Mouse (Mus musculus): ENCODE results near the gene Pold4.
"Not testable (repeated sequence)": the region's sequence is repeated elsewhere in the genome, so short reads cannot be mapped to it uniquely, and the experiment has no call there.

The Pold4 gene

DNA sequence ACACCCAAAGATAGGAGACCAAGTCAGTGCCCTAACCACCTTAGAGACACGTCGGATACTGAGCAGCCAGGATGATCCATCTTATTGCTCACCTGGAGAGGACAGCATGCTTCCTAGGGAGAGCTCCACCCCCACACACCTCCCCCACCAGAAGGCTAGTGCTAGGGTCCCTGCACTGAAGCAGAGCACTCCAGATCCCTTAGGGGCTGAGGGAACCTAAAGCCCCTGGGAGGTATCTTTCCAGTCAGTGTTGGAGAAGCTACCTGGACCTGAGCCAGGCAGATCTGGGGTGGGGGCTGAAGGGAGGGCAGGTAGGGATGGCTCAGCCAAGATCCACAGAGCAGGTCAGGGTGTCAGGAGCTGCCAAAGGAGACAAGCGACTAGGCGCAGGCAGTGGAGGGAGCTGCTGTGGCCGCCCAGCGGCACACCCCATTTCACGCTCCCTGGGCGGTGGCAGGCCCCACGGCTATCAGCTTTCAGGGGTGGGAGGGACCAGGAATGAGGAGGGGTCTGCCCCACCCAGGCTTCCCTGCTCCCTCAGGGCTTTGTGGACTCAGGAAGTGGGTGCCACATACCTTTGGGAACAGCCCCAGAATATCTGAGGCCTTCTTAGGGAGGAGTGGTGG lies 2.1 kb upstream of the Pold4 start:
- DNase-seq = no peak

DNA sequence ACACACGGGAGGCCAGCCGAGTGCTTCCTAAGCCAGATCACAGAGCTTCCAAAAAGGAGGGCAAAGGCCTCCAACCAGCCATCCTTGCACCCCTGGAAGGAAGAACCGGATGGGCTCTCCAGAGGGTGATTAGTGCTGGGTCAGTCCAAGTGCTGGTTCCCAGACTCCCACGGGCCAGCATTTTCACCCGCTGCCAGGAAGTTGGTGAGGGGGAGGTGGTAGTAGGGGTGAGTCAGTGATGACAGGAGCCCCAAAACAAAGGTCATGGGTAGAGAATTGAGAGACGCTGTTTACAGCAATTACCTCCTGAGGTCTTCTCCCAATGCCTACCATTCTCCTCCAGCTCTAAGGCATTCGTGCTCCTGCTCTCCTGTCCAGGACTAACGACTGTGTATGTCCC lies 1.3 kb upstream of the Pold4 start:
- no peak for DNase-seq

DNA sequence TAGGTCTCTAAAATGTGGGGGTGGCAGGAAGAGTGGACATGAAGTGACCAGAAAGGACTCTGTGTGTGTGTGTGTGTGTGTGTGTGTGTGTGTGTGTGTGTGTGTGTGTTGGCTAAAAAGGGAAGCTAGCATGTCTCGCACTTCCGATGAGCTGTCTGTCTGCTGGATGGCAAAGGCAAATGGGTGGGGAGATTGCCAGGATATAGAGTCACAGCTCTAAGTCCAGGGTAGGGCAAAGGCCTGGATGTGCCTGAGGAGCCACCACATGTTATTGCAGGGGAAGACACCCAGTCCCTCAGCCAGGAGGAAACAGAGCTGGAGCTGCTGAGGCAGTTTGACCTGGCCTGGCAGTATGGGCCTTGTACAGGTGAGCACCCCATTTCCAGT lies 480 bp downstream of the Pold4 start:
- DNase-seq = no peak

DNA sequence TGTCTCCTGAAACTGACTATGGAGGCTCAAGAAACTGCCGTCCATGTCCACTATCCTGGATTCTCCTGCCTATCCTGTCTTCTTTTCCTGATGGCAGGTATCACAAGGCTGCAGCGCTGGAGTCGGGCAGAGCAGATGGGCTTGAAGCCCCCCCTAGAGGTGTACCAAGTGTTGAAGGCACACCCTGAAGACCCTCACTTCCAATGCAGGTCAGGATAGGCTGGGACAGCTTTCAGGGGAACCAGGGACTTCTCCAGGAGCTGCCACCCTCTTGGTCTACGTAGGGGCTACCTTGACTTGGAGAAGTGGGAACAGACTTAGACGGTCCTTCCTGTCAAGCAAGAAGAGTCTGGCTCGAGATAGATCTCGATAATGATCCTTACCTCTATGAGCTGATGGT lies 952 bp downstream of the Pold4 start:
- DNase-seq = no peak

DNA sequence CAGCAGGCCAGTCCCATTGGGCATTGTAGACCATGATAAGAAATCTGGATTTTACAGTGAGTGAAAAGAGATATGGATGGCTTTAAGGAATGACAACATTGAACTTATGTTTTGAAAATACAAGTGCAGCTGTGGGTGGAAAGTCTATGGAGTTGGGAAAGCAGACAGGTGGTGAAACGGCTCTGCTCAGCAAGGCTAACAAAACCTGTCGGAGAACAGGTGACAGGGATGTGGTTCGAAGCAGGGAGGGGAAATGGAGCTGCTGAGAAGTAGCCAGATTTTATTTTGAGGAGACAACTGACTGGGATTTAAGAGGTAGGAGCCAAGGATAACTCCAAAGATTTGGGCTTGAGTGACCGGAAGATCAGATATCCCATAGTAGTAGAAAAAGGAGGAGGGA lies 2.8 kb downstream of the Pold4 start:
- no peak for DNase-seq

DNA sequence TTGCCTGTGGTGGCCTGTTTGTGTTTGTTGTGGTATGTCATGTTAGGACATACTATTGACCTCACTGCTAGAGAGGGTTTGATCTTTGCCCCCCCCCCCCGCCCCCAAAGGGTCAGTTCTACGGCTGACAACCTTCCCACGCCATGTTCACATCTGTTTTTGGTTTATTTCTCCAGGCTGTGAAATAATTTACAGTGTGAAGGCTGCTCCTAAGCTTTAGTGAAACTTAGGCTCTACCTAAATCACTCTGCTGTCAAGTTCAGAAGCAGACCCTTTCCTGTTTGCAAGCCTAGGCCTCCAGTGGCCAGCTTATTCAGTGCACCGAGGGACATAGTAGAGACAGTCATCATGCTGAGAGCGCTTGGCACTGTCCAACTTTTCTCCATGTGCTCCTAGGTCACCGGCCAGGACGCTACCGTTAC lies 8.6 kb downstream of the Pold4 start:
- no peak for DNase-seq

DNA sequence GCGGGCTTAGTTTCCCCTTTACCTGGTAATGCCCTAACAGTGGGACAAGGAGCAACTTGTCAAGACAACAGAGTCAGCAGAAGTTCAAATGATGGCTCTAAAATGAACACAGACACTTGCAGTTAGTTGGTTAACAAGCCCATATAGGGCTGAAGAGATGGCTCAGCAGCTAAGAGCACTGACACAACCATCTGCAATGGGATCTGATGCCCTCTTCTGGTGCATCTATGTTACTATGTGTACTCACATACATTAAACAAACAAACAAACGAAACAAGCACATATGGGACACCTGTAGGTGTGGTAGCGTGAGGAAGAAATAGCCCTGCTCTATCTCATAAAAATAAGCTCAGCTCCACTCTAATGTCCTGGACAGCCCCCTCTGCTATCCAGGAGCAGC lies 10.7 kb downstream of the Pold4 start:
- DNase-seq = no peak

DNA sequence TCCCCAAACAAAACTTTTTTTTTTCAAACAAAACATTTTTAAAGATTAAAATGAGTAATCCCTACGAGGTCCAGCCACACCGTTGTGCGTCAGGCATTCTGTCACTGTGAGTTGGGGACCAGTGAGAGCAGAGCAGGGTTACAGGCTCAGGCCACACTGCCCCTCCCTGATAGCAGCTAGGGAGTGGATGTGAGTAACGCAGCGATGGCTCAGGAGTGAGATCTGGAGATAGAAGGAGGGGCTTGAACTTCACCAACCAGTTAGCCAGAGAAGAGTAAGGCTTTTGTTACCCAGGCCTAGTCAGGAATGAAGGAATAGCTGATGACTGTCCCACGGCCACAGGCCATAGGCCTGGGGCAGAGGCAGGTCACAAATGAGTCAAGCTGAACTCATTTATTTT lies 13.1 kb downstream of the Pold4 start:
- no peak for DNase-seq

DNA sequence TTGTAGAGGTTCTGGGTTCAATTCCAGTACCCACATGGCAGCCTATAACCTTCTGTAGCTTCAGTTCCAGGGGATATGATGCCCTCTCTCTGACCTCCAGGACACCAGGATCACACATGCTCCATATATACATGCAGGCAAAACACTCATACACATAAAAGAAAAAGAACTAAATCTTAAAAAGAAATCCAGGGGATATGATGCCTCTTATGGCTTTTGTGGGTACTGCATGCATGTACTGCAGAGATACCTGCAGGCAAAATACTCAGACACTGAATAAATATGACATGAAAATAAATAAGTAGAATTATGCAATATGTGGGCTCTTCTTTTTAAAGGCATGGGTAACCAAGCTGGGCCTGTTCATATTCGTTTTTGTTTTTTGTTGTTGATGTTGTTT lies 15.3 kb downstream of the Pold4 start:
- DNase-seq = no peak

DNA sequence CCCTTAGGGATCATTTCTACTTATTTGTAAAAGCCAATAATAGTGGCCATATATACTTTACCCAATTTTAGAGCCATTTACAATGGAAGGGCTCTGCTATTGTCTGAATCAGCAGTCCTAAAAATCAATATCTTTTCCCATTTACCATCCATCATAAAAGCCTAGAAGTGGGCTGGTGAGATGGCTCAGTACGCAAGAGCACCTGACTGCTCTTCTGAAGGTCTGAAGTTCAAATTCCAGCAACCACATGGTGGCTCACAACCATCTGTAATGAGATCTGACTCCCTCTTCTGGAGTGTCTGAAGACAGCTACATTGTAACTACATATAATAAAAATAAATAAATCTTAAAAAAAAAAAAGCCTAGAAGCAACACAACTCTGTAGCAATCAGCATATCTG lies 17.0 kb downstream of the Pold4 start:
- DNase-seq = not testable (repeated sequence)

DNA sequence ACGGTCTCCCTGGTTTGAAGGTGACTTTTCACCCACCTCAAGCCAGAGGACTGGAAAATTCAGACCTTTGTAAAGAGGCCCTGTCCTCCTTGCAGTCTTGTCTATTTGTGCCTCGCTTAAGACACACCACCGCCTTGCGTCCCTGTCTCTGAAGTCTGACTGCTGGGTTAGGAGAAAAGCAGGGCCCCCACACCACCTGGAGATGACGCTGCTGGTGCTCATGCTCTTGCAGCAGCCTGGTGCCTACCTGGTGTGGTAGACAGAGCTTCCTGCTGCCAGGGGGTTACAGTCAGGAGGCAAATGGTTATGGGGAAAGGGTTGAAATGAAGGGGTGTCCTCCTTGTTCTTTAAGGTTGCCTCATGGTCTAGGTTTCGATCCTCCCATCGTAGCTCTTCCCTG lies 22.5 kb downstream of the Pold4 start:
- DNase-seq = no peak

DNA sequence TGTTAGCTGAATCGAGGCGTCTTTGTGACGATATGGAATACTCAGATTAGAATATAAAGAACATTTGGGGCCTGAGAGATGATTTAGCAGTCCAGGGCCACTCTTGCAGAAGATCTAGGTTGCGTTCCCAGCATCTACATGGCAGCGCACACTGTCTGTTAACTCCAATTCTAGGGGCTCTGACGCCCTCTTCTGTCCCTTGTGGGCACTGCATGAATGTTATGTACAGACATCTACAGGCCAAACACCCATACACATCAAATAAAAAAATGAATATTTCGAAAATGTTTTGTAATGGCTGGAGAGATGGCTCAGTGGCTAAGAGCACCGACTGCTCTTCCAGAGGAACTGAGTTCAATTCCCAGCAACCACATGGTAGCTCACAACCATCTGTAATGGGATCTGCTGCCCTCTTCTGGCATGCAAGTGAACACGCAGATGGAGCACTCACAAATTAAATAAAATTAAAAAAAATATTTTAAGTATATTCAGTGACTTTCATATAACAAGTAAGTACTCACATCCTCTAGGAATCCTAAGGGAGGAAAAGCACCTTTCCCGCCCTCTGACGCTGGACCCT lies 24.0 kb downstream of the Pold4 start:
- no peak for DNase-seq

DNA sequence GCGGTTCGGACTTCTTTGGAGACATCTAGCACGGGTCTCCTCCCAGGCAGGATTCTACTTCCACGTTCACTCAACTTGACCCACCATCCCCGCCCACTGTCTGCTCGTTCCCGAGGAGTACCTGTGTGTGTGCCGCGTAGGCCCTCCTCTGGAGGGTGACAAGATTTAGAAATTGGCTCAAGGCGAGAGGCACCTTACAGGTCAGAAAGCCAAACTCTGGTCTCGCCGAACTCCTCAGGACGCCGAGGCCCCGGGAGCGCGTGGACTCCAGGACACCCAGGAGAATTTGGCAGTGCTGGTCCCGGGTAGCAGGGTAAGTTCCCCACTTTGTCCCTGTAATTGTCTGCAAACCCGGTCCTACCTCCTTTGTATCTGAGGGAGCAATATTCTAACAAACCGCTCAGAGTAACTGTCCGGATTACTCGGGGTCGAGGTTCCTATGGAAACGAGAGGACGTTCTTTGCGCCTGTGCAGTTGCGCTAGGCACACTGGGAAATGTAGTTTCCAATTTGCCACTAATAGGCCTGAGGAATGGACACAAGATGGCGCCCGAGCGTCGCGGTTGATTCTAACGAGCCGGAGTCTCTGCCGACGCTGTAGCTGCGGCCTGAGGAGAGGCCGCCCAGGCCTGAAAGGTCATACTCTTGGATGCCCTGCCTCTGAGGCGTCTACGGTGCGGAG lies 25.7 kb downstream of the Pold4 start:
- peak; percentile 96 for DNase-seq

DNA sequence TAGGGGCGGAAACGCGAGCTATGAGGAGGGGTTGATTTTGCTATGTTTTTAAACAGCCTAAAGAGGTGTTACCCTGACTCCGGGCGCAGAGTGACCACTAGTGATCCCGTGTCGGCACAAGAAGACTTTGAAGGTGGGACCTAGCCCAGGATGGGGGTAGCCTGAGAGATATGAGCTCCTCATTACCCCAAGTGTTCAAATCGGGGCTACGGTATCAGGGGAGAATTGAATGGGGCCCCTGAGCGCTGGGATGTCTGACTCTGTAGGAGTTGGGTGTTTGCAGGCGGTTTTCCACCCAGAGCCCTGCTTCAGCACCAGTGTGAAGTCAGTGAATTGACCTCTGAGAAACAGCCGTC lies 26.2 kb downstream of the Pold4 start:
- no peak for DNase-seq

DNA sequence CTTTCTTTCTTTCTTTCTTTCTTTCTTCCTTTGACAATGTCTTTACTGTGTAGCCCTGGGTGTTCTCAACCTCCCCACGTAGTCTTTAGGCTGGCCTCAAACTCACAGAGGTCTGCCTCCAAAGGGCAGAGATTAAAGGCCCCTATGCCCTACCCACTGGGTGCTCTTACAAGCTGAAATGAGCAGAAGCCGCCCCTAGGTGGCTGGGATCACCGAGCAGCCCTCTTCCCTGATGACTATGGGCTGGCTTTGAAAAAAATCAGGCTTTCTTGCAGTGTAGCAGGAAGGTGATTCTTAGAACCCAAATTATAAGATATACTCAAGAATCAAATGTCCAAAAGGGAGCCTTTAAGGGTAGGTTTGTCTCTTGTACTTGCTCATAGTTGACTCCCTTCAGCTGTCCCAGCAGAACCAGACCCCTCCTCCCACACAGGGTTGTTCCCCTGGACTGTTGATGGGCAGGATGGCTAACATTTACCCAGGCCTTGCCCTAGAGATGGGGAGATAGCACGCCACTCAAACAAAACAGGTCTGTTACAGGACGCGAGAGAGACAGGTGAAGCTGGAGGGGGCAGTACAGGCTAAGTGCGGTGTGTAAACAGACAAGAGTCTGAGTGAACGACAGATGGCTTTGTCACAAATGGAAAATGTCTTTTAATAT lies 29.5 kb downstream of the Pold4 start:
- no peak for DNase-seq

DNA sequence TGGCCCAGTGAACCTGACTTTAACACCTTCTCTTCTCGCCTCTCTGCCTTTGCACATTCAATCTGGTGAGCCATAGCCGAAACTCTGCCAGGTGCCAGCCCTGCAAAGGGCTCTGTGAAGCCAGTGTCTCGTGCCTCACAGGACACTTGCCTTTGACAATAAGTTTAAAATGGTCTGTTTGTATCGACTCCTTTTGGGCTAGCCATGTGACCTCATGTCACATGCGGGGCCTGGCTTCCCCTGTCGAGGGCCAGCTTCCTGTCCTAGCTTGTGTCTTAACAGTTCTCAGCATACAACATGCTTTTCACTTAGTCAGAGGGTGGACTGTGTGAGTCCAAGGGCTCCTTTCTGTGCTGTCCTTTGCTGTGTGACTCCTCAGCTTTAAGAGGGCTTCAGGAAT lies 31.1 kb downstream of the Pold4 start:
- DNase-seq = no peak

DNA sequence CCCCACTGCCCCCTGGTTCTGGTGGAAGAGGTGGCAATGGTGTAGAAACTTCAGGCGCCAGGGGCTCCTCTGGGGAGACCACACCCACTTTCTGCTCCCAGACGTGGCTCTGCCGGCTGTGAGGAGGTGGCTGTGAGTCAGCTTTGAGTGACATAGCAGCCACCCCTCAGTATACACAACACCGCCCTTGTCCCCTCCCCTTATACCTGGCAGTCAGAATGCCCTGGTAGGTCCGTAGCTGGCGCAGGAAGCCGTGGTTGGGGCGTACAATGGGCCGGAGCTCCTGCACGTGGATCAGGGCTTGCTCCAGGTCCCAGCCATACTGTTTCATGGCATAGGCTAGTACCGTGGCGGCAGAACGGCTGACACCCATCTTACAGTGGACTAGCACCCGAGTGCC lies 32.0 kb downstream of the Pold4 start:
- no peak for DNase-seq

DNA sequence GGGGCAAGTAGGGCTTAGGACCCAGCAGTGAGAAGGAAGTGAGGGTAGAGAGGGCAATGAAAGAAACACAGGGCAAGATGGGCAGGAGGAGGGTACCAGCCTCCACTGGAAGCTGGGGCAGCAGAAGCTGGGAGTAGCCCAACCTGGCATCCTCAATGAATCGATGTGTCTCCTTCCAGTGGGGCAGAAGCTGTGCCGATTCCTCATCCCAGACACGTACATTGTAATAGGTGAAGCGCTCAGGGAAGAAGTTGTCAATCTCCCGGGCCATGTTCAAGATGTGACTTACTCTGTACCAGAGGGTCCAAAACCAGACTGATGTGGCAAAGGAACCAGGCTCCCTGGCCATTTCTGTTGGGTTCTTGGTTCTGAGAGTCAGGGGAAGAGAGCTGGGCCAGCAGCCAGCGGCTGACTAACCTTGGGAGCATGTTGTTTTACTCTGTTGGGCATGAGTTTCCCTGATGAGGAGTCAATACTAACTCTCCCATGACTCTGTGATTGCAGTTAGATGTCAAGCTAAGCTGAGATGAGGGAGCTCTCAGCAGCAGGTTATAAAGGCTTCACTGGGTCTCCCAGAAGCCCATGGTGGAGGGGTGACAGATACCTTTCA lies 32.6 kb downstream of the Pold4 start:
- no peak for DNase-seq

DNA sequence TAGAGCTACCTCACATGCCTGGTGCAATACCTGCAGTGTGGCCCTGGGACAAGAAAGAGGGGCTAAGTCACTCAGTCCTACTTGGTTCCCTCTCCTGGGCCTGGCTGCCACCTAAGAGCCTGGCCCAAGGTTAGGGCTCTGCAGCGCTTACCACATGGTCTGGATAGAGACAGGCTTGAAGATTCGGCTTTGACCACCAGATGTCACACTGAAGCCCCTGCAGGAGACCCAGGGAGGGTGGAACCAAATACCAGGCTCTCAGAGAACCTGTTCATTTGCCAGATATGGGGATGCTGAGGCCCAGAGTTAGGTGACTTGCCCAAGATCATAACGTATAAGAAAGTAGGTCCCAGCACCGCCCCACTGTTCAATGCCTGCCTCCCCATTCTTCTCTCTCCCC lies 34.3 kb downstream of the Pold4 start:
- no peak for DNase-seq

DNA sequence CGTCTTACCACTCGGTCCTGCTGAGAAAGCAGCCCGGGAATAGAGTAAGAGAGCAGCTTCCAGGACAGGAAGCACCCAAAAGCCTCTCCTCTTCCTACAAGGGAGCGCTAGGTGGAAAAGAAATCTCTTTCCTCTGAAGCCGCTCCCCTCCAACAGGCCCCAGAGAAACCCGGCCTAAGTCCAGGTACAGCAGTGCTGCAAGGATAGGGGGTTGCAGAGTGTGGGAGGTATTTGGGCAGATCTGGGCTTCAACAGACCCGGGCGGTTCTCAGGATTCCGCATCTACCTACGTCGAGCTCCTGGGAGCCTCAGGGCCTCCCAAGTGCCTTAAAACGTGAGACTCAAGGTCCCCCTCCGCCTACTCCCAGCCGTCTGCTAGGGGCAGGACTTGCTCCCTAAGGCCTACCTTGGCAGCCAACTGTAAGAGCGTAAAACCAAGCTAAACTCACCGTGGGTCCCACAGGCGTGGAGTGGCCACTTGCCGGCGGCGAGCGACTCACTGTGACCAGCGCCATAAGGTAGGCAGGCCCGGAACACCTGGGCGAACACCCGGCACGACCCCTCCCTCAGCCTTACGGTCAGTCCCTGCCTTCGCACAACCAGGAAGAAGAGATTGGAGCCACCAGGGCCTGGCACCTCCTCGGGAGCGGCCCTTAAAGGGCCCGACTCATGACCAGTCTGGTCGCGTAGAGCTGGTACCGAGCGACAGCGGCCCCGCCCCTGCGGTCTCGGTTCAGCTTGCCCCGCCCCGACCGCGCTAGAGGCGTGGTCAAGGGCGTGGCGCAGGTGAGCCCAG lies 37.1 kb downstream of the Pold4 start, which contains the start of gene Ssh3:
TSS of gene Ssh3 (minus strand) at position 615 of the 796 bp plus-strand sequence.
- no peak for DNase-seq

DNA sequence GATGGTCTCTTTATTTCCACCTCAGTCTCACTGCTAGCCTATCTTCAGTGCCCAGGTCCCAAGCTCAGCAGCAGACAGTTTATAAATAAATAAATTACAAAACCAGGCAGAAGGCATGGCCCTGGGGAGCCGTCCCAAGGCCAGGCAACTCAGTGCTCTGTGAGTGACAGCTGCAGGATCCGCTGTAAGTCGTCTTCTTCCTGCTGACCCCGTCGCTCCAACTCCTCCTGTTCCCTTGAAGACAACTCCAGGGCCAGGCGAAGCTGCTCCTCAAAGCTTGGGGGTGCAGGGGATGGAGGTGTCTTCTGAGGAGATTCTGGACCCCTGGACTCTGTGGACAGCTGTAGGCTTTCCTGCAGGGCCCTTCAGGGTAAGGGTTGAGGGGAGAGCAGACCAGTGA lies 38.5 kb downstream of the Pold4 start:
- DNase-seq = no peak

DNA sequence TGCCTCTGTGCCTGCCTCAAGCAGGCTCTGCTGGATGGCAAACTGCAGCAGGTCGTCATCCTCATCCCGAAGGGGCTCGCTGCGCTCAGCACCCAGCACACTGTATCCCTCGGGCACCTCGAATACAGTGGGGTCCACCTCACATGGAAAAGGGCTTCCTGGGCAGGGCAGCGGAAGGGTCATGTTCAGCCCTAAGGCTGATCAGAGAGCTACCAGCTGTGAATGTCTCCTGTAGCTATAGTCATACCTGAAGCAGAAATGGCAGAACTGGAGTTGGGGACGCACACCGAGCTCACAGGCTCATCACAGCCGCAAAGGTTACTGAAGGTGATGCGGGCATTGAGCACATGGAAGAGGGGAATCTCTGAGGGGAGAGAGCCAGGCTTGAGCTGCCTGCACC lies 39.3 kb downstream of the Pold4 start:
- DNase-seq = no peak

DNA sequence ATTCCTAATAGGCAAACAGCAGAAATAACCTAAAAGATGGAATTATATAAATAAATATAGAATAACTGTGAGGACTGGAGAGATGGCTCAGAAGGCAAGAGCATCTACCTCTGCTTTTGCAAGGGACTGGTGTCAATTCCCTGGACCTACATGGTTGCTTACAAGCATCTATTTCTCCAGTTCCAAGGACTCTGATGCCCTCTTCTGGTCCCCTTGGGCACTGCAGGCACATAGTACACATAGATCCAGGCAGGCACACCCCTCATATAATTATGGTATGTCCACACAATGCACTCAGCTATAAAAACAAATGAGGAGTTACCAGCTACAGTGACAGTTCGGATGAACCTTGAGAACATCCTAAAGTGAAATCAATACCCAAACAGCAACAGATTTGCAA lies 47.8 kb downstream of the Pold4 start:
- no peak for DNase-seq
